Mouse (Mus musculus) stomach, postnatal 0 days (tissue): Measurements from ENCODE around the gene Arid5b.

Experiments used
- CTCF ChIP-seq: IDR thresholded peaks from 2 replicates; pipeline ENCODE4 v1.5.1; 2016; ENCODE audit warnings: antibody characterized with exemption, low read depth, mild to moderate bottlenecking, moderate library complexity
- EP300 ChIP-seq: optimal IDR thresholded peaks from 2 replicates; pipeline ENCODE3; 2016; ENCODE audit warnings: antibody characterized with exemption

- TF ChIP-seq CTCF (no peak), EP300 (no peak)
Observed at GRCm38 (mm10) chr10:68081712-68082111, 196.8 kb downstream of the Arid5b start.
